Mouse (Mus musculus) kidney, adult 2 months (tissue): Measurements from ENCODE around the gene Inha.

Experiments used
- CTCF ChIP-seq: fragments of 200-500 bp; conservative IDR thresholded peaks from 2 replicates; pipeline ENCODE4 v1.5.1; 2011; ENCODE audit warnings: low read depth, mild to moderate bottlenecking, control low read depth, low read length, moderate library complexity, mixed read lengths; ENCODE audit not compliant: insufficient read depth, insufficient read length
- POLR2A ChIP-seq: fragments of 200-500 bp; IDR thresholded peaks from one replicate; pipeline ENCODE4 v1.6.1; 2011; ENCODE audit warnings: low read depth, low read length, control low read depth

DNA sequence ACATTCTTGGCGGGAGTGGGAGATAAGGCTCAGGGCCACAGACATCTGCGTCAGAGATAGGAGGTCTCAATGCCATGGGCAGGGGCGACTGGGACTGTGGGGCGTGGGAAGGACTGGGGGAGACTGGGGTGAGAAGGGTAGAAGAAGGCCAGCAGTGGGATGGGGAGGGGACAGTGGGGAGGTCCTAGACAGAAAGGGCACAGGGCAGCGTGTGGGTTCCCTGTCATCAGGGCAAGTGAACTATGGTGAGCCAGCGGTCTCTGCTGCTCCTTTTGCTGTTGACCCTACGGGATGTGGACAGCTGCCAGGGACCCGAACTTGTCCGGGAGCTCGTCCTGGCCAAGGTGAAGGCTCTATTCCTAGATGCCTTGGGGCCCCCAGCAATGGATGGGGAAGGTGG, at the start of gene Inha:
- TF ChIP-seq CTCF (no peak), POLR2A (no peak)
